Mouse (Mus musculus): ENCODE data around the gene Gm1043. TPM values are rescaled to one million over a fixed set of nuclear protein-coding genes. Genes with fewer than 3 reads are reported as not detected.

Gene Gm1043
- polyA plus RNA-seq (2014; fragmentation: Nextera tagmentation; extraction: Ambion mirVana): 0.03 TPM in 1 of 2 replicates, not detected in the other

GRCm38 (mm10) chr5:37085241-37085640, at the start of gene Gm1043:
Gene Gm1043 (plus strand): TSS chr5:37085370.
- no peak within 1 kb of the TSS for H3K4me3 ChIP-seq (ENCODE audit: low read depth, low read length)
- peaks cover 6% of the 10 kb centered on the region; the same call in 1 of the 2 replicates for H3K4me1 ChIP-seq (ENCODE audit: control insufficient read depth, insufficient read depth, low read length)
- no peak within 1 kb of the TSS for H3K9ac ChIP-seq (ENCODE audit: low read depth, low read length)
- no peak within 1 kb of the TSS for H3K27ac ChIP-seq (replicated peaks; ENCODE audit: low read depth, low read length)
- H3K4me2 ChIP-seq (ENCODE audit: low read depth, low read length): no peak within 1 kb of the TSS
- no peaks in the 10 kb centered on the region for H3K36me3 ChIP-seq (ENCODE audit: control insufficient read depth, insufficient read depth, low read length)
- WGBS: 89% methylated on average over 16 of the region's 16 CpGs
- ATAC-seq (ENCODE audit: low read depth) (no peak), DNase-seq (ENCODE audit: low spot score) (no peak)
- H3K9me3 ChIP-seq (ENCODE audit: control insufficient read depth, low read length): no peaks in the 10 kb centered on the region
- 0 out of 2 replicates have a peak, but pooled peaks cover 2% of the 10 kb centered on the region for H3K27me3 ChIP-seq (replicated peaks; ENCODE audit: control insufficient read depth, insufficient read depth, low read length)

GRCm38 (mm10) chr5:37035896-37036295, 49.3 kb upstream of the Gm1043 start:
- Histone ChIP-seq H3K36me3 (ENCODE audit: control insufficient read depth, insufficient read depth, low read length) (no peaks in the 10 kb centered on the region), H3K4me3 (ENCODE audit: low read depth, low read length) (no peak overlapping the region), H3K4me1 (ENCODE audit: control insufficient read depth, insufficient read depth, low read length) (no peaks in the 10 kb centered on the region), H3K9me3 (ENCODE audit: control insufficient read depth, low read length) (no peaks in the 10 kb centered on the region), H3K27ac (replicated peaks; ENCODE audit: low read depth, low read length) (no peak overlapping the region), H3K27me3 (replicated peaks; ENCODE audit: control insufficient read depth, insufficient read depth, low read length) (peaks cover 15% of the 10 kb centered on the region), H3K4me2 (ENCODE audit: low read depth, low read length) (no peak overlapping the region), H3K9ac (ENCODE audit: low read depth, low read length) (no peak overlapping the region)
- 82% methylated on average over 6 of the region's 6 CpGs for whole genome bisulfite sequencing
- DNase-seq (ENCODE audit: low spot score): no peak
- ATAC-seq (ENCODE audit: low read depth): no peak

- no peak for ATAC-seq (ENCODE audit: low read depth)
- H3K9ac ChIP-seq (ENCODE audit: low read depth, low read length): no peak overlapping the region
- H3K4me3 ChIP-seq (ENCODE audit: low read depth, low read length): no peak overlapping the region
- no peaks in the 10 kb centered on the region for H3K4me1 ChIP-seq (ENCODE audit: control insufficient read depth, insufficient read depth, low read length)
- no peak overlapping the region for H3K4me2 ChIP-seq (ENCODE audit: low read depth, low read length)
- 77% methylated on average over 3 of the region's 3 CpGs for WGBS
- no peak overlapping the region for H3K27ac ChIP-seq (replicated peaks; ENCODE audit: low read depth, low read length)
- no peaks in the 10 kb centered on the region for H3K9me3 ChIP-seq (ENCODE audit: control insufficient read depth, low read length)
- DNase-seq (ENCODE audit: low spot score): no peak
- H3K27me3 ChIP-seq (replicated peaks; ENCODE audit: control insufficient read depth, insufficient read depth, low read length): peaks cover 5% of the 10 kb centered on the region
- no peaks in the 10 kb centered on the region for H3K36me3 ChIP-seq (ENCODE audit: control insufficient read depth, insufficient read depth, low read length)
Measured at GRCm38 (mm10) chr5:37036884-37037283, 48.3 kb upstream of the Gm1043 start.

GRCm38 (mm10) chr5:37039908-37040307, 45.3 kb upstream of the Gm1043 start:
- H3K27ac ChIP-seq (replicated peaks; ENCODE audit: low read depth, low read length): no peak overlapping the region
- no peak overlapping the region for H3K9ac ChIP-seq (ENCODE audit: low read depth, low read length)
- no peak overlapping the region for H3K4me3 ChIP-seq (ENCODE audit: low read depth, low read length)
- DNase-seq (ENCODE audit: low spot score): no peak
- no peaks in the 10 kb centered on the region for H3K9me3 ChIP-seq (ENCODE audit: control insufficient read depth, low read length)
- no peak for ATAC-seq (ENCODE audit: low read depth)
- no peaks in the 10 kb centered on the region for H3K4me1 ChIP-seq (ENCODE audit: control insufficient read depth, insufficient read depth, low read length)
- H3K36me3 ChIP-seq (ENCODE audit: control insufficient read depth, insufficient read depth, low read length): no peaks in the 10 kb centered on the region
- 79% methylated on average over 6 of the region's 6 CpGs for WGBS
- H3K4me2 ChIP-seq (ENCODE audit: low read depth, low read length): no peak overlapping the region
- H3K27me3 ChIP-seq (replicated peaks; ENCODE audit: control insufficient read depth, insufficient read depth, low read length): no peaks in the 10 kb centered on the region; the same call in 1 of the 2 replicates

GRCm38 (mm10) chr5:37040711-37041110, 44.5 kb upstream of the Gm1043 start:
- no peak for DNase-seq (ENCODE audit: low spot score)
- H3K9ac ChIP-seq (ENCODE audit: low read depth, low read length): no peak overlapping the region
- ATAC-seq (ENCODE audit: low read depth): no peak
- H3K4me2 ChIP-seq (ENCODE audit: low read depth, low read length): no peak overlapping the region
- WGBS: 19% methylated on average over 9 of the region's 9 CpGs
- no peaks in the 10 kb centered on the region; the same call in 1 of the 2 replicates for H3K27me3 ChIP-seq (replicated peaks; ENCODE audit: control insufficient read depth, insufficient read depth, low read length)
- no peak overlapping the region for H3K27ac ChIP-seq (replicated peaks; ENCODE audit: low read depth, low read length)
- no peaks in the 10 kb centered on the region for H3K36me3 ChIP-seq (ENCODE audit: control insufficient read depth, insufficient read depth, low read length)
- H3K4me3 ChIP-seq (ENCODE audit: low read depth, low read length): no peak overlapping the region
- H3K4me1 ChIP-seq (ENCODE audit: control insufficient read depth, insufficient read depth, low read length): no peaks in the 10 kb centered on the region
- no peaks in the 10 kb centered on the region for H3K9me3 ChIP-seq (ENCODE audit: control insufficient read depth, low read length)

GRCm38 (mm10) chr5:37041651-37042050, 43.5 kb upstream of the Gm1043 start:
- DNase-seq (ENCODE audit: low spot score): no peak

GRCm38 (mm10) chr5:37042934-37043333, 42.2 kb upstream of the Gm1043 start:
- no peak overlapping the region for H3K4me2 ChIP-seq (ENCODE audit: low read depth, low read length)
- no peak overlapping the region for H3K27ac ChIP-seq (replicated peaks; ENCODE audit: low read depth, low read length)
- WGBS: 23% methylated on average over 4 of the region's 4 CpGs
- no peaks in the 10 kb centered on the region for H3K36me3 ChIP-seq (ENCODE audit: control insufficient read depth, insufficient read depth, low read length)
- no peak overlapping the region for H3K4me3 ChIP-seq (ENCODE audit: low read depth, low read length)
- H3K4me1 ChIP-seq (ENCODE audit: control insufficient read depth, insufficient read depth, low read length): no peaks in the 10 kb centered on the region
- no peak for ATAC-seq (ENCODE audit: low read depth)
- H3K9ac ChIP-seq (ENCODE audit: low read depth, low read length): no peak overlapping the region
- H3K9me3 ChIP-seq (ENCODE audit: control insufficient read depth, low read length): no peaks in the 10 kb centered on the region
- no peak for DNase-seq (ENCODE audit: low spot score)
- no peaks in the 10 kb centered on the region; the same call in 1 of the 2 replicates for H3K27me3 ChIP-seq (replicated peaks; ENCODE audit: control insufficient read depth, insufficient read depth, low read length)

More at GRCm38 (mm10) chr5:37041651-37042050, 43.5 kb upstream of the Gm1043 start:
- WGBS: 58% methylated on average over 6 of the region's 6 CpGs
- no peaks in the 10 kb centered on the region for H3K36me3 ChIP-seq (ENCODE audit: control insufficient read depth, insufficient read depth, low read length)
- no peak overlapping the region for H3K4me2 ChIP-seq (ENCODE audit: low read depth, low read length)
- no peaks in the 10 kb centered on the region for H3K4me1 ChIP-seq (ENCODE audit: control insufficient read depth, insufficient read depth, low read length)
- no peaks in the 10 kb centered on the region; the same call in 1 of the 2 replicates for H3K27me3 ChIP-seq (replicated peaks; ENCODE audit: control insufficient read depth, insufficient read depth, low read length)
- no peak for ATAC-seq (ENCODE audit: low read depth)
- no peak overlapping the region for H3K27ac ChIP-seq (replicated peaks; ENCODE audit: low read depth, low read length)
- no peaks in the 10 kb centered on the region for H3K9me3 ChIP-seq (ENCODE audit: control insufficient read depth, low read length)
- no peak overlapping the region for H3K9ac ChIP-seq (ENCODE audit: low read depth, low read length)
- H3K4me3 ChIP-seq (ENCODE audit: low read depth, low read length): no peak overlapping the region

GRCm38 (mm10) chr5:37044793-37045192, 40.4 kb upstream of the Gm1043 start:
- WGBS: 61% methylated on average over 2 of the region's 2 CpGs

GRCm38 (mm10) chr5:37045582-37045981, 39.6 kb upstream of the Gm1043 start:
- no peak overlapping the region for H3K27ac ChIP-seq (replicated peaks; ENCODE audit: low read depth, low read length)
- 78% methylated on average over 2 of the region's 2 CpGs for WGBS
- no peak overlapping the region for H3K9ac ChIP-seq (ENCODE audit: low read depth, low read length)
- H3K27me3 ChIP-seq (replicated peaks; ENCODE audit: control insufficient read depth, insufficient read depth, low read length): no peaks in the 10 kb centered on the region; the same call in 1 of the 2 replicates
- ATAC-seq (ENCODE audit: low read depth): no peak
- H3K4me3 ChIP-seq (ENCODE audit: low read depth, low read length): no peak overlapping the region
- no peaks in the 10 kb centered on the region for H3K4me1 ChIP-seq (ENCODE audit: control insufficient read depth, insufficient read depth, low read length)
- no peaks in the 10 kb centered on the region for H3K9me3 ChIP-seq (ENCODE audit: control insufficient read depth, low read length)
- no peak for DNase-seq (ENCODE audit: low spot score)
- no peaks in the 10 kb centered on the region for H3K36me3 ChIP-seq (ENCODE audit: control insufficient read depth, insufficient read depth, low read length)
- H3K4me2 ChIP-seq (ENCODE audit: low read depth, low read length): no peak overlapping the region

More at GRCm38 (mm10) chr5:37044793-37045192, 40.4 kb upstream of the Gm1043 start:
- Histone ChIP-seq H3K4me2 (ENCODE audit: low read depth, low read length) (no peak overlapping the region), H3K36me3 (ENCODE audit: control insufficient read depth, insufficient read depth, low read length) (no peaks in the 10 kb centered on the region), H3K4me1 (ENCODE audit: control insufficient read depth, insufficient read depth, low read length) (no peaks in the 10 kb centered on the region), H3K4me3 (ENCODE audit: low read depth, low read length) (no peak overlapping the region), H3K27me3 (replicated peaks; ENCODE audit: control insufficient read depth, insufficient read depth, low read length) (no peaks in the 10 kb centered on the region; the same call in 1 of the 2 replicates), H3K9ac (ENCODE audit: low read depth, low read length) (no peak overlapping the region), H3K27ac (replicated peaks; ENCODE audit: low read depth, low read length) (no peak overlapping the region), H3K9me3 (ENCODE audit: control insufficient read depth, low read length) (no peaks in the 10 kb centered on the region)
- no peak for ATAC-seq (ENCODE audit: low read depth)
- no peak for DNase-seq (ENCODE audit: low spot score)
